Mouse (Mus musculus) C2C12 (cell line): ENCODE results near the gene Uggt1. TPM values are rescaled to one million over a fixed set of nuclear protein-coding genes. Genes with fewer than 3 reads are reported as not detected.

Experiments used
- H3K27me3 ChIP-seq: one replicate; pipeline ENCODE4 v1.6.1; 2011; ENCODE audit not compliant: control insufficient read depth, insufficient read depth, insufficient read length
- H3K36me3 ChIP-seq: one replicate; pipeline ENCODE4 v1.6.1; 2011; ENCODE audit not compliant: control insufficient read depth, insufficient read depth
- H3K4me3 ChIP-seq: one replicate; pipeline ENCODE4 v1.5.1; 2011; ENCODE audit warnings: mild to moderate bottlenecking, control low read depth; ENCODE audit not compliant: poor library complexity, insufficient read depth, severe bottlenecking
- H3K79me2 ChIP-seq: one replicate; pipeline ENCODE4 v1.6.1; 2011; ENCODE audit not compliant: control insufficient read depth, insufficient read depth
- H3K79me3 ChIP-seq: one replicate; pipeline ENCODE4 v1.6.1; 2011; ENCODE audit warnings: low read depth, control low read depth
- H3ac ChIP-seq: one replicate; pipeline ENCODE3; 2011; ENCODE audit warnings: low read depth; ENCODE audit not compliant: control insufficient read depth, insufficient read length
- CEBPB ChIP-seq: IDR thresholded peaks from one replicate; pipeline ENCODE4 v1.6.1; 2011; ENCODE audit warnings: low read depth, mild to moderate bottlenecking, control low read depth, moderate library complexity
- CTCF ChIP-seq: IDR thresholded peaks from one replicate; pipeline ENCODE4 v1.5.1; 2011; ENCODE audit not compliant: control insufficient read depth, insufficient read depth, insufficient read length
- FOSL1 ChIP-seq: IDR thresholded peaks from one replicate; pipeline ENCODE4 v1.8.0; 2011; ENCODE audit warnings: mild to moderate bottlenecking, low read length; ENCODE audit not compliant: poor library complexity, insufficient read depth, severe bottlenecking
- MAX ChIP-seq: IDR thresholded peaks from one replicate; pipeline ENCODE4 v1.6.1; 2011; ENCODE audit warnings: mild to moderate bottlenecking, control low read depth
- MYOD1 ChIP-seq: IDR thresholded peaks from one replicate; pipeline ENCODE4 v1.6.1; 2011; ENCODE audit warnings: low read depth; ENCODE audit not compliant: control insufficient read depth, insufficient read length
- MYOG ChIP-seq: IDR thresholded peaks from one replicate; pipeline ENCODE4 v1.6.1; 2011; ENCODE audit not compliant: control insufficient read depth, insufficient read length; ENCODE audit errors: extremely low read depth
- USF1 ChIP-seq: IDR thresholded peaks from one replicate; pipeline ENCODE4 v1.6.1; 2011; ENCODE audit warnings: low read depth, mild to moderate bottlenecking, control low read depth, moderate library complexity
- polyA plus RNA-seq: library from polyadenylated mRNA; unstranded; fragments of >200 nt; fragmentation: generic; extraction: Trizol; gene quantifications from one replicate; pipeline ENCODE4 v1.2.1, GENCODE M21; 2012; ENCODE audit warnings: missing spikeins

The Uggt1 gene
- polyA plus RNA-seq, 1 experiment, result 20.1 TPM

GRCm38 (mm10) chr1:36162687-36163086 is 81.8 kb downstream of the Uggt1 start:
- H3K27me3 ChIP-seq, result no peaks in the 10 kb centered on the region
- TF ChIP-seq FOSL1 (no peak), MYOG (no peak), MAX (no peak), CTCF (no peak), USF1 (no peak), CEBPB (no peak), MYOD1 (no peak)
- no peaks in the 10 kb centered on the region for H3K79me3 ChIP-seq
- peaks cover 73% of the 10 kb centered on the region for H3K36me3 ChIP-seq
- H3ac ChIP-seq, result no peak overlapping the region
- H3K4me3 ChIP-seq, result no peak overlapping the region
- no peaks in the 10 kb centered on the region for H3K79me2 ChIP-seq

GRCm38 (mm10) chr1:36161208-36161607 is 83.3 kb downstream of the Uggt1 start:
- H3K27me3 ChIP-seq, result no peaks in the 10 kb centered on the region
- no peak for TF ChIP-seq MYOG
- no peaks in the 10 kb centered on the region for H3K79me2 ChIP-seq
- H3K36me3 ChIP-seq, result peaks cover 80% of the 10 kb centered on the region
- no peak overlapping the region for H3ac ChIP-seq
- no peak overlapping the region for H3K4me3 ChIP-seq
- H3K79me3 ChIP-seq, result no peaks in the 10 kb centered on the region

- Histone ChIP-seq H3ac (no peak overlapping the region), H3K4me3 (no peak overlapping the region), H3K36me3 (peaks cover 82% of the 10 kb centered on the region), H3K27me3 (no peaks in the 10 kb centered on the region), H3K79me3 (no peaks in the 10 kb centered on the region), H3K79me2 (no peaks in the 10 kb centered on the region)
- TF ChIP-seq MYOD1, result no peak
- TF ChIP-seq CEBPB, result no peak
- no peak for TF ChIP-seq MAX
- TF ChIP-seq CTCF, result no peak
- TF ChIP-seq USF1, result no peak
- no peak for TF ChIP-seq FOSL1
- no peak for TF ChIP-seq MYOG
Measured at GRCm38 (mm10) chr1:36160246-36160645, 84.3 kb downstream of the Uggt1 start.

GRCm38 (mm10) chr1:36149411-36149810 is 95.1 kb downstream of the Uggt1 start:
- Histone ChIP-seq H3K79me2 (no peaks in the 10 kb centered on the region), H3K36me3 (peaks cover 71% of the 10 kb centered on the region)
- TF ChIP-seq CEBPB (no peak), USF1 (no peak), CTCF (no peak), MYOD1 (no peak), FOSL1 (no peak)

GRCm38 (mm10) chr1:36148809-36149208 is 95.7 kb downstream of the Uggt1 start:
- H3K27me3 ChIP-seq, result no peaks in the 10 kb centered on the region
- peaks cover 71% of the 10 kb centered on the region for H3K36me3 ChIP-seq

More at GRCm38 (mm10) chr1:36149411-36149810, 95.1 kb downstream of the Uggt1 start:
- Histone ChIP-seq H3K27me3 (no peaks in the 10 kb centered on the region), H3ac (no peak overlapping the region), H3K79me3 (no peaks in the 10 kb centered on the region), H3K4me3 (no peak overlapping the region)

GRCm38 (mm10) chr1:36145050-36145449 is 99.5 kb downstream of the Uggt1 start:
- TF ChIP-seq CEBPB (no peak), FOSL1 (no peak), CTCF (no peak), USF1 (no peak), MYOD1 (no peak), MAX (no peak), MYOG (no peak)
- H3K27me3 ChIP-seq, result no peaks in the 10 kb centered on the region
- peaks cover 48% of the 10 kb centered on the region for H3K36me3 ChIP-seq

More at GRCm38 (mm10) chr1:36148809-36149208, 95.7 kb downstream of the Uggt1 start:
- TF ChIP-seq MYOG (no peak), MAX (no peak), MYOD1 (no peak), FOSL1 (no peak), CTCF (no peak), CEBPB (no peak), USF1 (no peak)
- Histone ChIP-seq H3K4me3 (no peak overlapping the region), H3K79me3 (no peaks in the 10 kb centered on the region), H3K79me2 (no peaks in the 10 kb centered on the region), H3ac (no peak overlapping the region)

More at GRCm38 (mm10) chr1:36145050-36145449, 99.5 kb downstream of the Uggt1 start:
- Histone ChIP-seq H3K4me3 (no peak overlapping the region), H3K79me3 (no peaks in the 10 kb centered on the region), H3K79me2 (no peaks in the 10 kb centered on the region), H3ac (no peak overlapping the region)
